8 mouse cellular contexts compared by ENCODE assay signal in genomic region chr17:32142907-32143854, GRCm38 (mm10). TPM values are rescaled to one million over a fixed set of nuclear protein-coding genes. Genes with fewer than 3 reads are reported as not detected.
DNase-seq lines count a peak whose midpoint lies in the region; ATAC-seq lines count a peak whose summit lies in the region.

No protein-coding gene starts in this region.

- peaks cover 92% of the 10 kb centered on the region for H3K36me3 ChIP-seq in embryonic facial prominence, embryonic 14.5 days (ENCODE audit: control insufficient read depth, insufficient read depth, low read length)
- H3K36me3 ChIP-seq in limb, embryonic 15.5 days = peaks cover 88% of the 10 kb centered on the region

- no peaks in the 10 kb centered on the region for H3K4me1 ChIP-seq in embryonic facial prominence, embryonic 14.5 days (ENCODE audit: control insufficient read depth, insufficient read depth, low read length)
- peaks cover 4% of the 10 kb centered on the region; the same call in 1 of the 2 replicates for H3K4me1 ChIP-seq in limb, embryonic 15.5 days

- peak overlapping the region; percentile 44 for H3K4me2 ChIP-seq in embryonic facial prominence, embryonic 14.5 days (ENCODE audit: low read depth, low read length)
- H3K4me2 ChIP-seq in limb, embryonic 15.5 days = peak overlapping the region; percentile 44

- no peaks in the 10 kb centered on the region for H3K9me3 ChIP-seq in embryonic facial prominence, embryonic 14.5 days (ENCODE audit: control insufficient read depth, low read length)
- no peaks in the 10 kb centered on the region for H3K9me3 ChIP-seq in limb, embryonic 15.5 days

- peak overlapping the region; percentile 10; the same call in 1 of the 2 replicates for H3K4me3 ChIP-seq in embryonic facial prominence, embryonic 14.5 days (ENCODE audit: low read depth, low read length)
- H3K4me3 ChIP-seq in limb, embryonic 15.5 days = peak overlapping the region; percentile 19; the same call in 1 of the 2 replicates

- H3K27me3 ChIP-seq in embryonic facial prominence, embryonic 14.5 days (replicated peaks; ENCODE audit: control insufficient read depth, insufficient read depth, low read length) = no peaks in the 10 kb centered on the region
- no peaks in the 10 kb centered on the region for H3K27me3 ChIP-seq in limb, embryonic 15.5 days

- WGBS in embryonic facial prominence, embryonic 14.5 days = 26% methylated on average over 36 of the region's 39 CpGs
- 26% methylated on average over 39 of the region's 39 CpGs for WGBS in limb, embryonic 15.5 days

- peak; percentile 85 for ATAC-seq in embryonic facial prominence, embryonic 14.5 days (ENCODE audit: low read depth)
- peak; percentile 27; the same call in 1 of the 2 replicates for ATAC-seq in limb, embryonic 15.5 days (ENCODE audit: insufficient number of reproducible peaks, low FRiP score, low TSS enrichment, low read depth)

- H3K27ac ChIP-seq in embryonic facial prominence, embryonic 14.5 days (replicated peaks; ENCODE audit: low read depth, low read length) = no peak overlapping the region
- H3K27ac ChIP-seq in limb, embryonic 15.5 days = no peak overlapping the region

- peak; percentile 77 for DNase-seq in 416B (ENCODE audit: low read depth)
- DNase-seq in adrenal gland, postnatal 4 days (ENCODE audit: low spot score in 2 of 2) = peak; percentile 80 to 82
- peak; percentile 74 for DNase-seq in embryonic facial prominence, embryonic 14.5 days (ENCODE audit: low spot score)
- DNase-seq in heart, adult 9 months (ENCODE audit: low spot score in 2 of 2) = peak; percentile 86 to 88
- peak; percentile 88 for DNase-seq in kidney, adult 9 months
- DNase-seq in monocyte, adult 2 months (ENCODE audit: low read depth in 1 of 2, low spot score in 2 of 2) = peak; percentile 48 to 72
- peak; percentile 65 to 68 for DNase-seq in spleen, postnatal 36 days (ENCODE audit: low spot score in 2 of 2)

- peak overlapping the region; percentile 48; the same call in 1 of the 2 replicates for H3K9ac ChIP-seq in embryonic facial prominence, embryonic 14.5 days (ENCODE audit: low read depth, low read length)
- peak overlapping the region; percentile 26; the same call in 1 of the 2 replicates for H3K9ac ChIP-seq in limb, embryonic 15.5 days

RNA-seq across cellular contexts. Expression of gene Notch3, which starts 23.5 kb away (rescaled TPM):
- 10 to 100 TPM; 24.4 to 26.7 TPM for total RNA-seq in adrenal gland, postnatal 4 days (2021)
- 17.6 and 18.7 TPM in 2 replicates for polyA plus RNA-seq in embryonic facial prominence, embryonic 14.5 days (2014; fragmentation: Nextera tagmentation; extraction: Ambion mirVana)
- 16.7 and 17.5 TPM in 2 replicates for polyA plus RNA-seq in limb, embryonic 15.5 days (2015; fragmentation: Nextera tagmentation; extraction: Ambion mirVana)

RNA-seq across cellular contexts. Expression of gene Ephx3, which starts 46.2 kb away (rescaled TPM):
- under 1 TPM in 1 of 2 experiments, not detected in 1; 0.28 TPM for total RNA-seq in adrenal gland, postnatal 4 days (2021)
- 1.9 and 2.6 TPM in 2 replicates for polyA plus RNA-seq in embryonic facial prominence, embryonic 14.5 days (2014; fragmentation: Nextera tagmentation; extraction: Ambion mirVana)
- polyA plus RNA-seq in limb, embryonic 15.5 days (2015; fragmentation: Nextera tagmentation; extraction: Ambion mirVana) = 19.0 and 20.6 TPM in 2 replicates
